Mouse (Mus musculus) cerebellum, adult 2 months (tissue): ENCODE measurements around the gene Twf1. TPM values are rescaled to one million over a fixed set of nuclear protein-coding genes. Genes with fewer than 3 reads are reported as not detected.

Experiments used
- DNase-seq, 2 experiments: peaks; one replicate each; pipeline ENCODE4 v3.0.0; 2021
- H3K27ac ChIP-seq: fragments of 200-500 bp; 2 replicates; pipeline ENCODE4 v1.5.1; 2012; ENCODE audit warnings: low read length, control low read depth, inconsistent platforms; ENCODE audit not compliant: insufficient read depth
- H3K27me3 ChIP-seq: fragments of 200-500 bp; 2 replicates; pipeline ENCODE4 v1.6.1; 2012; ENCODE audit warnings: inconsistent platforms, mild to moderate bottlenecking, low read length, moderate library complexity; ENCODE audit not compliant: control insufficient read depth, insufficient read depth
- H3K4me1 ChIP-seq: fragments of 200-500 bp; 2 replicates; pipeline ENCODE4 v1.6.1; 2011; ENCODE audit warnings: low read length; ENCODE audit not compliant: control insufficient read depth, insufficient read depth
- H3K4me3 ChIP-seq: fragments of 200-500 bp; replicated peaks from 2 replicates; pipeline ENCODE3; 2011; ENCODE audit warnings: mild to moderate bottlenecking, low read depth, low read length, control low read depth; ENCODE audit not compliant: insufficient read depth
- CTCF ChIP-seq: fragments of 200-500 bp; IDR thresholded peaks from 2 replicates; pipeline ENCODE4 v1.5.1; 2011; ENCODE audit warnings: low read depth, mild to moderate bottlenecking, control low read depth, low read length, moderate library complexity, borderline replicate concordance; ENCODE audit not compliant: insufficient read depth
- POLR2A ChIP-seq: fragments of 200-500 bp; IDR thresholded peaks from 2 replicates; pipeline ENCODE4 v1.6.1; 2011; ENCODE audit warnings: low read length, control low read depth, borderline replicate concordance; ENCODE audit not compliant: insufficient read depth
- WGBS: fragments of 180-500 bp; shearing (Covaris S2); methylation state at CpG from one replicate; pipeline ENCODE4 v1.1.7; 2018; 5-methylcytosine and 5-hydroxymethylcytosine counted together
- polyA plus RNA-seq: library from polyadenylated mRNA; depleted of rRNA; stranded (reverse); fragments of >200 nt; gene quantifications from 2 replicates; pipeline ENCODE4 v1.2.3, GENCODE M21; 2012; rRNA removed

Gene Twf1
- polyA plus RNA-seq, result 44.2 and 49.6 TPM in 2 replicates

- no peaks in the 10 kb centered on the region for H3K27me3 ChIP-seq
- H3K4me1 ChIP-seq, result no peaks in the 10 kb centered on the region
- TF ChIP-seq CTCF, result no peak
- peak; percentile 75 for TF ChIP-seq POLR2A
- DNase-seq, result peak; percentile 98
- WGBS, result under 1% methylated on average over 68 of the region's 70 CpGs
- peak within 1 kb of the TSS; percentile 35; the same call in 1 of the 2 replicates for H3K27ac ChIP-seq
- H3K4me3 ChIP-seq, result peak within 1 kb of the TSS; percentile 75
Observed at GRCm38 (mm10) chr15:94589219-94590075, at the start of gene Twf1. Gene Twf1, minus strand, starts transcription at chr15:94589889.

- H3K27ac ChIP-seq, result no peak overlapping the region
- H3K4me3 ChIP-seq, result no peak overlapping the region
- no peak for DNase-seq
- no peaks in the 10 kb centered on the region for H3K27me3 ChIP-seq
- TF ChIP-seq POLR2A (no peak), CTCF (no peak)
- no peaks in the 10 kb centered on the region for H3K4me1 ChIP-seq
- WGBS, result 84% methylated on average over 2 of the region's 2 CpGs
Observed at GRCm38 (mm10) chr15:94639126-94639525, 49.4 kb upstream of the Twf1 start.

GRCm38 (mm10) chr15:94638207-94638606 lies 48.5 kb upstream of the Twf1 start:
- 24% methylated on average over 2 of the region's 2 CpGs for WGBS
- no peaks in the 10 kb centered on the region for H3K4me1 ChIP-seq
- no peak overlapping the region for H3K27ac ChIP-seq
- no peak overlapping the region for H3K4me3 ChIP-seq
- no peak for TF ChIP-seq POLR2A
- no peak for TF ChIP-seq CTCF
- DNase-seq, result no peak
- H3K27me3 ChIP-seq, result no peaks in the 10 kb centered on the region

GRCm38 (mm10) chr15:94634524-94634923 lies 44.8 kb upstream of the Twf1 start:
- no peak for DNase-seq
- no peaks in the 10 kb centered on the region for H3K27me3 ChIP-seq
- H3K4me1 ChIP-seq, result no peaks in the 10 kb centered on the region
- TF ChIP-seq POLR2A (no peak), CTCF (no peak)
- H3K27ac ChIP-seq, result no peak overlapping the region
- no peak overlapping the region for H3K4me3 ChIP-seq
- 78% methylated on average over 11 of the region's 11 CpGs for WGBS

GRCm38 (mm10) chr15:94630553-94630952 lies 40.9 kb upstream of the Twf1 start:
- 95% methylated on average over 4 of the region's 4 CpGs for WGBS
- Histone ChIP-seq H3K4me1 (no peaks in the 10 kb centered on the region), H3K27me3 (no peaks in the 10 kb centered on the region), H3K27ac (no peak overlapping the region), H3K4me3 (no peak overlapping the region)
- DNase-seq, result no peak
- TF ChIP-seq POLR2A, result no peak
- TF ChIP-seq CTCF, result no peak

- TF ChIP-seq CTCF (no peak), POLR2A (no peak)
- no peaks in the 10 kb centered on the region for H3K4me1 ChIP-seq
- H3K4me3 ChIP-seq, result peak within 1 kb of the TSS; percentile 53
- under 1% methylated on average over 86 of the region's 96 CpGs for WGBS
- H3K27ac ChIP-seq, result peak within 1 kb of the TSS; percentile 27; the same call in 1 of the 2 replicates
- DNase-seq, result peak; percentile 72 to 74
- no peaks in the 10 kb centered on the region for H3K27me3 ChIP-seq
Observed at GRCm38 (mm10) chr15:94628830-94629601, 39.3 kb upstream of the Twf1 start, which contains the start of gene Tmem117. Gene Tmem117, plus strand, starts transcription at chr15:94629232.

GRCm38 (mm10) chr15:94628463-94628829 lies 38.8 kb upstream of the Twf1 start:
- DNase-seq, result no peak
- TF ChIP-seq CTCF, result no peak
- no peak for TF ChIP-seq POLR2A
- WGBS, result 55% methylated on average over 2 of the region's 2 CpGs
- Histone ChIP-seq H3K27ac (no peak overlapping the region), H3K27me3 (no peaks in the 10 kb centered on the region), H3K4me1 (no peaks in the 10 kb centered on the region), H3K4me3 (peak overlapping the region; percentile 53)

- TF ChIP-seq CTCF (no peak), POLR2A (no peak)
- no peak for DNase-seq
- Histone ChIP-seq H3K27ac (no peak overlapping the region), H3K4me1 (no peaks in the 10 kb centered on the region), H3K4me3 (no peak overlapping the region), H3K27me3 (no peaks in the 10 kb centered on the region)
Observed at GRCm38 (mm10) chr15:94620909-94621308, 31.2 kb upstream of the Twf1 start.
